Mouse (Mus musculus) CH12.LX (cell line): ENCODE data around the gene Dcst2.

Experiments used
- BHLHE40 ChIP-seq: IDR thresholded peaks from 2 replicates; pipeline ENCODE4 v1.6.1; 2011; ENCODE audit warnings: mild to moderate bottlenecking, low read depth, low read length, improper control_type of control experiment
- CTCF ChIP-seq, 2 experiments: IDR thresholded peaks in 1 of 2; conservative IDR thresholded peaks in 1 of 2; 2 replicates each; pipeline ENCODE4 v1.5.1; 2011 to 2012; ENCODE audit warnings: low read depth in 2 of 2, low read length in 2 of 2, improper control_type of control experiment in 1 of 2, inconsistent platforms in 1 of 2, mild to moderate bottlenecking in 1 of 2, moderate library complexity in 1 of 2
- E2F4 ChIP-seq: IDR thresholded peaks from 2 replicates; pipeline ENCODE4 v1.6.1; 2011; ENCODE audit warnings: low read depth, low read length, improper control_type of control experiment; ENCODE audit not compliant: insufficient replicate concordance
- MYC ChIP-seq: IDR thresholded peaks from 2 replicates; pipeline ENCODE4 v1.6.1; 2011; ENCODE audit warnings: low read depth, mild to moderate bottlenecking, improper control_type of control experiment, low read length
- NELFE ChIP-seq: IDR thresholded peaks from 2 replicates; pipeline ENCODE4 v1.6.1; 2011; ENCODE audit warnings: low read depth, low read length, improper control_type of control experiment
- NRF1 ChIP-seq: IDR thresholded peaks from 2 replicates; pipeline ENCODE4 v1.6.1; 2014; ENCODE audit warnings: low read depth, mild to moderate bottlenecking, inconsistent platforms, low read length, improper control_type of control experiment, moderate library complexity
- POLR2A ChIP-seq: IDR thresholded peaks from 2 replicates; pipeline ENCODE4 v1.6.1; 2011; ENCODE audit warnings: low read depth, mild to moderate bottlenecking, improper control_type of control experiment, low read length
- POLR2AphosphoS2 ChIP-seq: IDR thresholded peaks from 2 replicates; pipeline ENCODE4 v1.6.1; 2011; ENCODE audit warnings: low read depth, low read length, improper control_type of control experiment
- SMC3 ChIP-seq: IDR thresholded peaks from 2 replicates; pipeline ENCODE4 v1.6.1; 2011; ENCODE audit warnings: low read depth, low read length, improper control_type of control experiment
- ZKSCAN1 ChIP-seq: IDR thresholded peaks from 2 replicates; pipeline ENCODE4 v1.6.1; 2012; ENCODE audit warnings: low read depth, inconsistent platforms, low read length, improper control_type of control experiment, borderline replicate concordance
- ZNF384 ChIP-seq: IDR thresholded peaks from 2 replicates; pipeline ENCODE4 v1.6.1; 2012; ENCODE audit warnings: low read depth, low read length, improper control_type of control experiment, inconsistent platforms

- no peak for TF ChIP-seq SMC3
- TF ChIP-seq E2F4 = no peak
- no peak for TF ChIP-seq ZKSCAN1
- TF ChIP-seq CTCF (conservative IDR thresholded peaks at IDR 0.05 in 1 of 2, IDR thresholded peaks at IDR 0.05 in 1 of 2; ENCODE audit: low read depth in 2 of 2, low read length in 2 of 2) = no peak
- TF ChIP-seq POLR2A = no peak
- TF ChIP-seq NELFE = no peak
- no peak for TF ChIP-seq MYC
- TF ChIP-seq BHLHE40 = no peak
- TF ChIP-seq ZNF384 = no peak
- no peak for TF ChIP-seq NRF1
- no peak for TF ChIP-seq POLR2AphosphoS2
These were observed 42.7 kb upstream of the Dcst2 start for GRCm38 (mm10) chr3:89318971-89319590.
